Mouse (Mus musculus) myocyte (in vitro differentiated cells): ENCODE measurements at regions not wholly inside any gene's neighbourhood (a gene's known extent, or its start where the extent isn't known, plus 50 kb on each side); places are given as distances from the start of the nearest gene placed in this dataset.

Source experiments
- CEBPB ChIP-seq: IDR thresholded peaks from 2 replicates; pipeline ENCODE4 v1.6.1; 2011; ENCODE audit warnings: mild to moderate bottlenecking, moderate library complexity; ENCODE audit not compliant: poor library complexity, insufficient read depth, severe bottlenecking
- MAX ChIP-seq: IDR thresholded peaks from one replicate; pipeline ENCODE4 v1.6.1; 2011; ENCODE audit warnings: low read depth, mild to moderate bottlenecking, control low read depth
- MYOD1 ChIP-seq, 3 experiments: IDR thresholded peaks; one replicate each; pipeline ENCODE4 v1.6.1; 2011; ENCODE audit warnings: control low read depth in 2 of 3, low read depth in 2 of 3, mild to moderate bottlenecking in 2 of 3, moderate library complexity in 1 of 3; ENCODE audit not compliant: insufficient read length in 2 of 3, control insufficient read depth in 1 of 3
- MYOG ChIP-seq, 3 experiments: IDR thresholded peaks; one replicate each; pipeline ENCODE4 v1.6.1; 2011; ENCODE audit warnings: control low read depth in 2 of 3, low read depth in 2 of 3, mild to moderate bottlenecking in 2 of 3; ENCODE audit not compliant: insufficient read length in 2 of 3, control insufficient read depth in 1 of 3, insufficient read depth in 1 of 3
- POLR2A ChIP-seq: IDR thresholded peaks from one replicate; pipeline ENCODE4 v1.6.1; 2011; ENCODE audit warnings: low read depth, mild to moderate bottlenecking, control low read depth, moderate library complexity; ENCODE audit not compliant: insufficient read length
- POLR2AphosphoS2 ChIP-seq: IDR thresholded peaks from one replicate; pipeline ENCODE4 v1.6.1; 2011; ENCODE audit warnings: low read depth, control low read depth; ENCODE audit not compliant: insufficient read length
- USF1 ChIP-seq: IDR thresholded peaks from one replicate; pipeline ENCODE4 v1.6.1; 2011; ENCODE audit warnings: low read depth, mild to moderate bottlenecking, control low read depth, moderate library complexity

DNA sequence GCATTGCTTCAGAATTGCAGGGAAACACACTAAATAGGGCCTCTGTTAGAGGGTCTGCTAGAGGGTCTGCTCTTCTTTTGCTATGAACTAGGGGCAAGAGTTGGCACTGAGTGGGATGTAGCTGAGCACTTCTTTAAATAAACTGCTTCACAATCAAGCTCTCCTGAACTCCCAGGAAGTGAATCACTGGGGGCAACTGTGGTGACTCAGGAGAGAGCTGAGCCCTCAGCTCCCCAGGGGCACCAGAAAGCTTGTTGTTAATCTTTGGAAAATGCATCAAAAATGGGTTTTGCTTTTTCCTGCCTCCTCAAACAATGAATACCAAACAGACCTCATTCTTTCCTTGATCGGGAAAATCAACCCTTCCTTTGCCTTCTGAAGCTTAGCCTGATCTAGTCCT lies 57.5 kb upstream of the Gnas start:
- no peak for TF ChIP-seq POLR2A
- no peak for TF ChIP-seq USF1
- no peak for TF ChIP-seq MAX
- no peak for TF ChIP-seq MYOD1 (IDR thresholded peaks at IDR 0.05; ENCODE audit: control insufficient read depth in 1 of 3, insufficient read length in 2 of 3, low read depth in 2 of 3)
- no peak for TF ChIP-seq POLR2AphosphoS2
- no peak for TF ChIP-seq CEBPB
- no peak for TF ChIP-seq MYOG (IDR thresholded peaks at IDR 0.05; ENCODE audit: control insufficient read depth in 1 of 3, insufficient read depth in 1 of 3, insufficient read length in 2 of 3, low read depth in 2 of 3)
